Mouse (Mus musculus) layer of hippocampus, adult 18-20 months (tissue): ENCODE results near the gene Tlcd2. TPM values are rescaled to one million over a fixed set of nuclear protein-coding genes. Genes with fewer than 3 reads are reported as not detected.

ENCODE experiments used
- DNase-seq, 2 experiments: peaks; one replicate each; pipeline ENCODE4 v3.0.0; 2022; ENCODE audit warnings: low spot score in 2 of 2
- total RNA-seq, 2 experiments: library from RNA; stranded (reverse); gene quantifications; 2 replicates each; pipeline ENCODE4 v1.2.3; 2021

The Tlcd2 gene
- total RNA-seq, 2 experiments from 2014 or later, result 0.89 TPM; not detected in 1

DNA sequence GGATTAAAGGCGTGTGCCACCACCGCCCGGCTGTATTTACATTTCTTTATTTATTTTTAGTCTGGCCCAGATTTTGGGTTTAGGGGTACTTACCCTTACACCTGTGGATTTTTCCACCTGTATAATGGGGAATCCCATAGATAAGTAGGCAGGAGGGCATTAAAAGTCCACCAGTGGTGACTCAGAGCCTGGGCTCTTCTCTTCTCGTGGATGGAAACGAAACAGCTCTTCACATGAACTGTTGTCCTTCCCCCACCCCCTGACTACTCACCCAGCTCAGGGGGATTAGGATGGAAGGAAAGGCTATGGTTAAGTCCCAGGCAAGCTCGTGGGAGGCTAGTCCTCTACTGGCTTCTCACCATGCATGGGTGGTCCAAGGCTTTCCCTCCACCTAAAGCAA, 2.9 kb downstream of the Tlcd2 start:
- no peak for DNase-seq

DNA sequence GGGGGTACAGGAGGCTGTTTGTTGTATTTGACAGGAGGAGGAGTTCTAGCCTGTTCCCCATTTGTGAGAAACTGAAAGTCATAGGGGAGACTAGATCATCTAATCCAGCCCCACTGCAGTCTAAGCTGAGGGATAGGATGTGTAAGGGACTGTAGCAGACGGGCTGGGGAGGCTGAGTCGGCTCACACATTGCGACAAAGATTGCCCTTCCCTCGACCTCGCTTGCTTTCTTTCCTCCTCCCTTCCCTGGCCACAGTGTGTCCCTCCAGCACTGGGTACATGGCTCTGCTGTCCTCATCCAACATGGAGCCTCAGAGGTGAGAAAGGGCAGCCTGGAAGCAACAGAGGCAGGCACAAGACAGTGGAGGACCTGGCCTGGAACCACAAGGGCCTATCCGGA, 3.5 kb downstream of the Tlcd2 start:
- no peak for DNase-seq

DNA sequence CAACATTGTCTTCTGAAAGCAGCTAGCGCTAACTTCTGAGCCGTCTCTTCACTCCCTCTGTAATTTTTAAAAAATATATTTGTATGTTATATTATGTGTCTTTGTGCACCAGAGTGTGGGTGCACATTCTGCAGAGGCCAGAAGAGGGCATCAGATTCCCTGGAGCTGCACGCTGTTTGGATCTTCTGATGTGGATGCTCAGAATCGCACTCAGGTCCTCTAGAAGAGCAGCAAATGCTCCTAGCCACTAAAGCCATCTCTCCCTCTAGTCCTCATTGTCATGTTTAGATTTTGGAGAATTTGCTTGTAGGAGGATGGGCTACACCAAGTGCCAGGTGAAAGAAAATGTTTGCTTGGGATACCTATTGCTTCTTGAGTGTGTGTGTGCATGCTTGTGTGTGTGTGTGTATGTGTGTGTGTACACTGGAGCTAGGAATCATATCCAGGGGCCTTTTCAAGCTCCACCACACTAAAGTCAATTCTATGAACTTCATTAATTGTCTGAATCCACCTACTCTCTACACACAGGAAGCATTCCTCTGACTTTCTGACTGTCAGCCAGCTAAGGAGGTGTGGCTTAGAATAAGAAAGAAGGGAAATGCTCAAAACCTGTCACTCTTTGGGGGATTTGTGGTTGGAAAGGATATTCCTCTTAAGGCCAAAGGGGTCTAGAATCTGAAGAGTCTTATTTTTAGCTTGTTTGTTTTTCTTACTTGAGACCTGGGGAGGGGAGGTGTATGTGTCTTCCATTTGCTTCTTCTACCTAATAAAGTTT, 5.4 kb downstream of the Tlcd2 start:
- DNase-seq, result no peak

GRCm38 (mm10) chr11:75467512-75468215, 6.1 kb downstream of the Tlcd2 start:
- no peak for DNase-seq

- no peak for DNase-seq
Observed at GRCm38 (mm10) chr11:75468410-75468809, 6.9 kb downstream of the Tlcd2 start.

DNA sequence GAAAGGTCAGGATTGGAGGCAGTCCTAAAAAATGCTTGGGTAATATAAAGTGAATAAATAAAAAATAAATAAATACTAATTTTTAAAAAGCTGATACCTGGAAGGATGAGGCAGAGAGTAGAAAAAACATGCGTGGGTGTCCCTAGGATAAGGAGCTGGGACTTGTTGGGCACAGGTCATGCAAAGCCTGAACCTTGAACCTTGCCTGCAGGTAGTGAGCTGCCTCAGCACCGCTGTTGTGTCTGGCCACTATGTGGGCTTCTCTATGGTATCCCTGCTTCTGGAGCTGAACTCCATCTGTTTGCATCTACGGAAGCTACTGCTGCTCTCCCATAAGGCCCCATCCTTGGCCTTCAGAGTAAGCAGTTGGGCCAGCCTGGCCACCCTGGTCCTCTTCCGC, 7.7 kb downstream of the Tlcd2 start:
- no peak for DNase-seq

DNA sequence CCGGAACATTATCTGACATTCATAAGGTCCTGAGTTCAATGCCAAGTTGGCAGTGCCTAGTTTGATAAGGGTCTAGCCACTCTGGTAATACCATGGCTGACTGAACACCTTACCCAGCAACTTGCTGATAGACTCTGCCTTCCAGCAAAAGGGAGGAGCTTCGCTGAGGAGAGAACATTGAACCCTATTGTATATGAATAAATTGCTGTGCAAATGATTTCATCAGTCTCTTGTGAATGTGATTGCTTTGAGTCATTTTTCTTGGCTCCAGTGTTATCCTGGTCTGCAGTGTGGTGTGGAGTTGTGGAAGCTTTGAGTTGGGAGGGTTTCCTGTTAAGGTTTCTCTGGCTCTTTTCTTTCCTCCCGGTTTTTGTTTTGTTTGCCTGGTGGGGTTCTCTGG, 9.2 kb downstream of the Tlcd2 start:
- no peak for DNase-seq

DNA sequence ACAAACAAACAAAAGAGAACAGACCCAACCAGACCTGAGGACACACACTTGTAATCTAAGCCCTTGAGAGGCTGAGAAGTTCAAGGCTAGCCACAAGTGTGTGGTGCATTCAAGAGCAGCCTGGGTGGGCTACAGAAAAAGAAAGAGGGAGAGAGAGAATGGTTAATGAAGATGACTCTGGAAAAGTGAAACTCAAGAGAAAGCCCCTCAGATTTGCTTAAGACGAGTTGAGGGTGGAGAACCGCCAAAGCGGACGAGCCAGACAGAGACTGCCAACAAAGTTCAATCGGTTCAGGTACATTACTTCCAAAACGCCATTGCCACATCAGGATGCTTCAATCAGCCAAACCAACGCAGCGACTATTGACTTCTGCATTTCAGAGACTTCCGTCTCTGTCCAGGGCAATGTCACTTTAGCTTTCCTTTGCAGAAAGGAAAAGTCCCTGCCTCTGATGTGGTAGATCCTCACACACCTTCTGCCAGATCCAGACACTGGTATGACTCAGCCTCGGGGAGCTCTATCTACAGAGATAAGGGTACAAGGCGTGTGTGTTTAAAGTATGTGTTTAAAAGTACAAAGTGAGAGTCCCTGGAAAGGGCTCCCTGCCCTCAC, 11.1 kb downstream of the Tlcd2 start:
- no peak for DNase-seq

DNA sequence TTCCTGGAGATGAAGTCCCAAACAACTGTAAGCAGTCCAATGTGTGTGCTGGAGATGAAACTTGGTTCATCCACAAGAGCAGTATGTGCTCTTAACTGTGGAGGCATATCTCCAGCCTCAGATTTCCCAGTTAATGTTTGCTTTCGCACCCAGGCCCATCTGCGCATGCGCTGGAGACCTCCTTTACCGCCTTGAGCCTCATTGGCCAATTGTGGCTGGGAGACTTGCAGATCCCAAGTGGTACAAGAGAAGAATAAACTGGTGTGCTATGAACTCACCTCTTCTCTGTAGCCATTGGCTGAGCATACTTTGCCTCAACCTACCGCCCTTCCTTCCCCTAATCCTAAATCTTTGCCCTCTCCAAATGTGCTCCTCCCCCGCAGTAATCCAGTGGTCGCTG, 11.9 kb downstream of the Tlcd2 start:
- DNase-seq, result no peak

DNA sequence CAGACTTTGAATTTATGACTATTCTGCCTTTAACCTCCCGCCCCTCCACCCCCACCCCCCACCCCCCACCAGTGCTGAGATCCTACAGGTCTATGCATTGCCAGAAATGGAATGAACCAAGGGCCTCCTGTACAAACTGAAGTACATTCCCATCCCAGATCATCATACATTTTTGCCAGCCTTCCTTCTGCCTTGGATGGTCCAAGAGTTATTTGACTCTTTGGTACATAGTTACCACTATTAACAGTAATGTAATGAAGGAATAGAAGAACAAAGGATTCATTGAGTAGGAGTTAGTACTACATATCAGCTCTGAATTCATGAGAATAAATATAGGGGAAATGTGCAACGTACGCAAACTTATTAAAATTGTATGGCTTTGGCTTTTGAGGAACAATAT, 24.7 kb downstream of the Tlcd2 start:
- no peak for DNase-seq

DNA sequence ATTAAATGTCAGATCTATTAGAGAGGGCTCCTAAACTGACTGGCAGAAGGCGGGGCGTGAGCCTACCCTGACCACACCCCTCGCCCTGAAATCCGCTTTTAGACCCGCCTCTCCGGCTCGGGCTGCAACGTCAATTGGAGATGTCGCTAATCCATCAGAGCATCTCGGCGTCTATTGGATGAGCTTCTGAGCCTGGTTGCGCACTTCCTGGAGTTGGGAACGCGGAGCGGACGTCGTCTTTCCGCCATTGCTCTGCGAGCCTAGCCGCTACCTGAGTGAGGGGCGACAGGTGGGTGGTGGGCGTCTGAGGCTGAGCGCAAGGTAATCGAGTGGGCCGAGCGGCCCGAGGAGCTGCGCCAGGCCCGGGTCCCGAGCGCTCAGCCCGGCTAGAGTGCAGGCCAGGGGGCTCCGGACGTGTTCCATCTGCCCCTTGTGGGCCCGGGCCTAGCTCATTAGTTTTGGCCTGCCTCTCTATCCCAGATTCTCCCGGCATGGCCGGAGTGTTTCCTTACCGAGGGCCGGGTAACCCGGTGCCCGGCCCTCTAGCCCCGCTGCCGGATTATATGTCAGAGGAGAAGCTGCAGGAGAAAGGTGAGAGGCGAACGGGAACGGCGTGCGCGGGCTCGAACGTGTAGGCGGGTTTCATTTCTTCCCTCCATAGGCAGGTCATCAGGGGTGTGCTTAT, 25.2 kb downstream of the Tlcd2 start, which contains the start of gene Prpf8:
Prpf8 (plus strand) TSS at position 216 of the 685 bp plus-strand sequence.
- DNase-seq, result peak; percentile 98 to 99

DNA sequence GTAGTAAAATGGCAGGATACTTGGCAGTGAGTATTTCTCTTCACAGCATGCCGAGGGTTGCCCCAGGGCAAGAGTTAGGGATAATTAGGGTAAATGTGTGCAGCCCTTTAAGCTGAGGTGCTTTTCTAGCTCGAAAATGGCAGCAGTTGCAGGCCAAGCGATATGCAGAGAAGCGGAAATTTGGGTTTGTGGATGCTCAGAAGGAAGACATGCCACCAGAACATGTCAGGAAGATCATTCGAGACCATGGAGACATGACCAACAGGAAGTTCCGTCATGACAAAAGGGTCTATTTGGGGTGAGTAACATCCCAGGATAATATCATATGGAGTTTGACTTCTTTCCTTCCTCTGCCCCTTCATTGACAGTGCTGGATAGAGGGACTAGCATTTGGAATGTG, 26.0 kb downstream of the Tlcd2 start:
- DNase-seq, result no peak

DNA sequence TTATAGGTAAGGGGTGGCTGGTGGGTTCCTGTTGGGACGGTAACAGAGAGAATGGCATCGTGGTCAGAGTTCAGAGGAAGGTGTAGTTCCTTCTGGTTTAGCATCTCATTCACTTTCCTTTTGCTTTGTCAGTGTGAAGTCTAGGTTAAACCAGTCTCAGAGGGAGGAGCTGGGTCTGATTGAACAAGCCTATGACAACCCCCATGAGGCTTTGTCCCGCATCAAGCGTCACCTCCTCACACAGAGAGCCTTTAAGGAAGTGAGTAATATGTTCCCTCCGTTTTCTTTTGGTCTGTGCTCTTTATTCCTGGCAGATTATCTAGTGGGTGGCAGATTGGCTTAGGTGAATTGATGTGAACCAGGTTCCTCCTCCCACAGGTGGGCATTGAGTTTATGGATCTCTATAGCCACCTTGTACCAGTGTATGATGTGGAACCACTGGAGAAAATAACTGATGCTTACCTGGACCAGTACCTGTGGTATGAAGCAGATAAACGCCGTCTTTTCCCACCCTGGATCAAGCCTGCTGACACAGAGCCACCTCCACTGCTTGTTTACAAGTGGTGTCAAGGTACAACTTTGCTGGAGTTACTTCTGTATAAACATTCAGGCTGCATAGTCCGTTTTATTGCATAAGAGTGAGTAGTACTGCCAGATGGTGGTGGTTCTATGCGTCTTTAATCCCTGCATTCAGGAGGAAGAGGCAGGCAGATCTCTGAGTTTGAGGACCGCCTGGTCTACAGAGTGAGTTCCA, 33.0 kb downstream of the Tlcd2 start:
- no peak for DNase-seq

DNA sequence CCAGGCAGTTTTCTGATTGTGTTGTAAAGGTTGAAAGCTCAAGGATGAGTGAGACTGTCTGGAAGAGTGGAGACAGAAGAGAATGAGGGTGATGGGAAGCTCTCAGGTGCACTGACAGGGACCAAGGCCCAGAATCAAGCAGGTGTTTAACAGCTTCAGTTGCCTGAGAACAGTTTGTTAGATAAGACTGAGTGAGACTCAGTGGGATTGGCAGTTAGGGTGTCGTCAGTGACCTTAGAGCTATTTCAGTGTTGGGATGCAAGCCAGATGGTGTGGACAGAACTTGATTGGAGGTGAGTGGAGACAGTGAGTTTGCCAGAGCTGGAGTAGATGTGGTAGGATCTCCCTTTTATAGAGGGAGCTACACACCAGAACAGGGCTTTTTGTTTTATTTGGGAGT, 36.6 kb downstream of the Tlcd2 start:
- no peak for DNase-seq

GRCm38 (mm10) chr11:75508162-75508561, 46.6 kb downstream of the Tlcd2 start:
- no peak for DNase-seq

DNA sequence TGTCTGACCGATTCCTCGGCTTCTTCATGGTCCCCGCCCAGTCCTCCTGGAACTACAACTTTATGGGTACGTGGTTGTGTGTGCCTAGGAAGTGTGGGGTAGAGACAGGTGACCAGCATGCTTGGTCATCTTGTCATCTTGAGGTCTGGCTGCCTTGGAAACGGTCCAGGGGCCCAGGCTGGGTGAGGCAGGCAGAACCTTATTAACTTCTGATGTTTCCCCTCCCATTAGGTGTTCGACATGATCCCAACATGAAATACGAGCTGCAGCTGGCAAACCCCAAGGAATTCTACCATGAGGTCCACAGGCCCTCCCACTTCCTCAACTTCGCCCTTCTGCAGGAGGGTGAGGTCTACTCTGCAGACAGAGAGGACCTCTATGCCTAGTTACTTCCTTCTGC, 47.4 kb downstream of the Tlcd2 start:
- DNase-seq, result no peak

- peak; percentile 21 to 28 for DNase-seq
Observed at GRCm38 (mm10) chr11:75509741-75510626, 48.5 kb downstream of the Tlcd2 start, which contains the start of gene Rilp. Gene Rilp (plus strand): TSS chr11:75510094.

GRCm38 (mm10) chr11:75510627-75510993, 49.1 kb downstream of the Tlcd2 start:
- DNase-seq, result peak; percentile 82 to 93

GRCm38 (mm10) chr11:75511213-75511612, 49.7 kb downstream of the Tlcd2 start:
- no peak for DNase-seq
